Mouse (Mus musculus): Measurements from ENCODE around the gene Brd7.

Brd7 gene

DNA sequence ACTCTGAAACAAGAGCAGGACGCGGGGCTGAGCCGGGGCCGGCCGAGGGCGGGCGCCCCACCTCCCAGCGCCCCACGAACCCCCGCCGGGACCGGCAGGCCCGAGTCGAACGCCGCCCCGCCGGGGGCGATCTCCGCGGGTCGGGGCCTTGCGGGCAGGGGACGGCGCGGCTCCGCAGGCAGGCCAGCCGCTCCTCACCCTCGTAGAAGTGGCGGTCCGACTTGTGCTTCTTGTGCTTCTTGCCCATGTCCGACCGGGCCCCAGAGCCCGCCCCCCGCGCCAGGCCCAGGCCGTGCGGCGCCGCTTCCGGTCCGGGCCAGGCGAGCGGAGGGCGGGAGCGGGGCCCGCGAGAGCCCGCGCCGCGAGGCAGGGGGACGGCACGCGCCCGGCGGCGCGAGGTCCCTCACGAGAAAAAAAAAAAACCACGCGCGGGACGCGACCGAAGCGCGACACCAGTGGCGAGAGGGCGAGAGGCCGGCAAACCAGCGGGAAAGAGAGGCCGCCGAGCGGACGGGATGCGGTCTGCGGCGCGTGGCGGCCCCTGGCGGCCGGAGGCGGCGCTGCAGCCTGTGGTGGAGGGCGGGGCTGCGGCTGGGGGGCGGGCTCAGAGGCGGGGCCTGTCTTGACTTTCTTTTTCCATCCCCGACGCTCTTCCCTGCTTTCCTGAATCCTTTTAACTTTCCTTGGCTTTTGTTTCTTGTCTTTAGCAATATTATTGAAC is at the start of gene Brd7:
TSS of gene Brd7 (minus strand) at position 487 of the 721 bp plus-strand sequence.
- DNase-seq (ENCODE audit: low read depth) = peak; percentile 45

DNA sequence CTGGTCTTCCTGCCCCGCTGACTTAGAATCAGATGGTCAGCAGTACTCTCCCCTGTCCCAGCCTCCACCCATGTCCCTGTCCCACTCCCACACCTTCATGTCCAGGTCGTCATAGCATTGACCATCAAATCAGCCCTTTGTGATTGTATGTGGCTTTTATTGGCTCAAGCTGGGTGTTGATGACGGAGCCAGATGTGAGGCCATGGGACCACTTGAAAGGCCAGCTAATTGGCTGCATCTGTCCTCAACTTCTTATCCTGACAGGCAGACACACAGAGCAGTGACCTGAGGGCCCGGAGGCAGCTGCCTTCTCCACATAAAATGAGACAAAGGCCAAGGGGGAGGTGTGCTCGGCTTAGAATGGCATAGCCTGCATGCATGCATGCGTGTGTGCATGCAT is 49.5 kb upstream of the Brd7 start:
- DNase-seq (ENCODE audit: low read depth) = no peak

DNA sequence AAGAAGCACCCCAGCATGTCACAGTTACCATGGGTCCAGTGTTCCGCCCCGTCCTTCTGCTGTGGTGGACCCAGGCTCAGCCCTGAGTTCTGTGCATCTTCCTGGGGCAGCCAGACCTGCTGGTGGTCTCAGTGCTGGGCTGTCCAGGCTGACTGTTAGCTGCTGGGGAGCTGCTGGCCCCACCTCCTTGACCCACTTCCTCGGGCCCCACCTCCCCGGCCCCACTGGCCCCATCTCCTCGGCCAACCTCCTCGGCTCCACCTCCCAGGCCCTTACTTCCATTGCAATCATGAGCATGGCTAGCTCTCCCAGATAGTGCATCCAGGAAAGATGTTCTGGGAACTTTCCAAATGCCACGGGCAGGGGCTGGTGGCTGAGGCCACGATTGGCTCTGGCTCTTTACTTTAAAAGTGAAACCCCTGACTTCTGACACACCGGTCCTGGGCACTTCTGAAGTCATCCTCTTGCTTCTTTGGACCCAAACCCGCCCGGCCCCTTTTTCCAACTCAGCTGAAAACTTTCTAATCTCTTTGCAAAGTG is 47.5 kb upstream of the Brd7 start:
- no peak for DNase-seq (ENCODE audit: low read depth)

DNA sequence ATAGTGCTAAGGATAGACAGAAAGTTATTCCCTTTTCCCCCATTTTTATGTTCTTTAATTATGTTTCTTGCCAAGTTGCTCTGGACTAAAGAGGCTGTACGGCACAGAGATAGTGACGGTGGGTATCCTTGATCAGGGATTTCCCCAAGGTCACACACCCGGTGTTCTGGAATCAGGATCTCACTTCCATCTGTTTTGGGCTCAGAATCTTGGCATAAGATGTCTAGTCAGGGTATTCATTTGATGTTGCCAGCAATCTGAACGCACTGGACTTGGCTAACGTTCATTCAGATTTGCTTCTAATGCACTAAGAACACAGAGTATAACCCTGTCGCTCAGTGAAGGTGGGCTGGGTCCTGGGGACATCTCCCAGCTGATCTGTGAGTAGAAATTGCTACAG is 45.7 kb upstream of the Brd7 start:
- no peak for DNase-seq (ENCODE audit: low read depth)

DNA sequence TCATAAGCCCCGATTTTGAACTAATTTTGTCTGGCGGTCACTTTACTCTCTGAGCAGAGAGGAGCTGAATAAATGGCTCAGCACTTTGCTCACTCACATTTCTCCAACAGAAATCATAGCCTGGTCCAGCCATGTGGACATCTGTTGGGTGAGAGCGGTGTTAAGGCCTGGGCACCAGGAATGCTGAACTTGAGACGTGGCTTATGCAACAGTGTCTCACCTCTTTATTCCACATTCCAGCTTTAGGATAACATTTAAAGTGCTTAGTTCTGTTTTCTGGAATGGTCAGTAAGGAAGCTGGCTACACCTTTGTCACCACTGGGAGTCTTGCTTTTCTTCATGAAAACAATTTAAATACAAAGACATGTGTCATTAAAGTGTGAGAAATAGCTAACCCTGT is 36.1 kb upstream of the Brd7 start:
- DNase-seq (ENCODE audit: low read depth) = no peak

DNA sequence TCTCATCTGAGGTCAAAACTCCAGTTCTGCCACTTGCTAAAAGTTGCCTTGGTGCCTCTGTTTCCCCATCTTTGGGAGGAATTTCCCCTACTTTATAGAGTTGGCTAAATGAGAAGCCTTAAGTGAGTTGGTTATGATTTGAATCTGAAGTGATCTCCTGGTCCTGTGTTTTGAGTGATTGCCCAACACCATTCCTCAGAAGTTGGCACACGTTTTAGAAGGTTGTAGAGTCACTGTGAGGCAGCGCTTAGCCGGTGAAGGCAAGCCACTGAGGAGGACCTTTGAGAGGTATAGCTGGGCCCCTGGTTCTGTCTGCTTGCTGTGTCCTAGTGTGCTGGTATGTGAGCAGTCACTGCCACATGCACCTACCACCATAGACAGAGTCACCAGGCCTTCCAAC is 31.3 kb upstream of the Brd7 start:
- no peak for DNase-seq (ENCODE audit: low read depth)

DNA sequence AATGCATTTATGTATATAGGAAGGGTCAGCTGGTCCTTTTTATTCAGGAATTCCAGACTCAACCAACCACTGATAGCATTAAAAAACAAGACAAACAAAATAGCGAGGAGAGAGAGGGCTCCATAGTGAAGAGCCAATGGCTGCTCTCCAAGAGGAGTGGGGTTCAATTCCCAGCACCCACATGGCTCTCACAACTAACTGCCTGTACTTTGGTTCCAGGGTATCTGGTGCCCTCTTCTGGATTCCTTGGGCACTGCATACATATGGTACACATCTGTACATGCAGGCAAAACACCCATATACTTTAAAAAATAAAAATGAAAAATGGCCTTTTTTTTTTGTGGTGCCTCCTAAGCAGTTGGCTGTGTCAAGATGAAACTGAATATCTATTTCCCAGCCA is 28.8 kb upstream of the Brd7 start:
- DNase-seq (ENCODE audit: low read depth) = peak; percentile 39

DNA sequence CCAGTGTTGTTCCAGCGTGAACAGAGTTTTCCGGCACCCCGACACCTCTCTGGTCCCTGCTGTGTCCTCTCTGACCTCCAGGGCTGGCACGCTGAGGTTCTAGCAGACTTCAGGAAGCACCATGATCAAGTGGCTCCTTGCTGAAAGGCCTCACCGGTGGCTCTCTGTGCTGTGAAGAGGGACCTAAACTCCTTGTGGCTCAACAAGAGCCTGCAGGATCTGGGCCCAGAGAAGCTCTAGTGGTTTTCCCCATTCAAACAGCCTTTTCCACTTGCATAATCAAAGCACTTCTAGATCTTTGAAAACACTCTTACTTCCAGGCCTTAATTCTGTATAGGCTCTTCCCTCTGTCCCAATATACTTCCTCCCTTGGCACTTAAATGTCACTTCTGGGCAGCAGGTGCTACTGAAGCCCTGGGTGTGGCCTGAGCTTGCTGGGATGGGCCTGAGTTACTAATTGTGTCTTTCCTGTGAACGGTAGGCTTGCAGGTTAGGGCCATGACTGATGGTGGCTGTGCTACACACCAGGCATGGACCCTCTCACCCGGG is 26.8 kb upstream of the Brd7 start:
- DNase-seq (ENCODE audit: low read depth) = no peak

DNA sequence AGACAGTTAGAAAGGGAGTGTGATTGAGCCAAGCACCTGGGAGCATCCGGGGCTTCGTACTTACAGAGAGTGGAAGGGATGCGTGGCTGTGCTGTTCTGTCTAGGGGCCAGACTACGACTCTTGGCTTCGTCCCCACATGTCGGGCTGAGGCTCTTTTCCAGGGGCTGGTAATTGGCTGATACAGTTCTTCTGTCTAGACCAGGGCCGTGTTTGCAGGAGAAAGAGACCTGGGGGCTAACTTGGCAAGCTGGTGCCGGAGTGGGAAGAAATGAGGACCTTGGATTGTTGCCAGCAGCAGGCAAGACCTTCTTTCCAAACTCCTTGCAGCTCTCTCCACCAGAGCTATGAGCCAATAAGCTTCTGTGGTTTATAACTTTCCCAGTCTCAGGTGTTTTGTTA is 25.9 kb upstream of the Brd7 start:
- DNase-seq (ENCODE audit: low read depth) = no peak

DNA sequence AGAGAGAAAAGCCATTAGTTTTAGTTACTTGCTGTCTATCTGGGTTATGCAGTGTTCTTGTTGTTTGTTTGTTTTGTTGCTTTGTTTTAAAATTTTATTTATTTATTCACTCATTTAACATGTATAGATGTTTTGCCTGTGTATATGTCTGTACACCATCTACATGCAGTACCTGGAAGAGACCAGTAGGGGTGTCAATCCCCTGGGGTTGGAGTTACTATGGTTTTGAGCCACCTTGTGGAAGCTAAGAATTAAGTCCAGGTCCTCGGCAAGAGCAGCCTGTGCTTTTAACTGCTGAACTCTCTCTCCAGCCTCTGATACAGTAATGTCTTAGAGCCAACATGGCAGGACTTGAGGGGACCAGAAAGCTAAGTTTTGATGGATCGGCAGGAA is 21.2 kb upstream of the Brd7 start:
- peak; percentile 19 for DNase-seq (ENCODE audit: low read depth)

DNA sequence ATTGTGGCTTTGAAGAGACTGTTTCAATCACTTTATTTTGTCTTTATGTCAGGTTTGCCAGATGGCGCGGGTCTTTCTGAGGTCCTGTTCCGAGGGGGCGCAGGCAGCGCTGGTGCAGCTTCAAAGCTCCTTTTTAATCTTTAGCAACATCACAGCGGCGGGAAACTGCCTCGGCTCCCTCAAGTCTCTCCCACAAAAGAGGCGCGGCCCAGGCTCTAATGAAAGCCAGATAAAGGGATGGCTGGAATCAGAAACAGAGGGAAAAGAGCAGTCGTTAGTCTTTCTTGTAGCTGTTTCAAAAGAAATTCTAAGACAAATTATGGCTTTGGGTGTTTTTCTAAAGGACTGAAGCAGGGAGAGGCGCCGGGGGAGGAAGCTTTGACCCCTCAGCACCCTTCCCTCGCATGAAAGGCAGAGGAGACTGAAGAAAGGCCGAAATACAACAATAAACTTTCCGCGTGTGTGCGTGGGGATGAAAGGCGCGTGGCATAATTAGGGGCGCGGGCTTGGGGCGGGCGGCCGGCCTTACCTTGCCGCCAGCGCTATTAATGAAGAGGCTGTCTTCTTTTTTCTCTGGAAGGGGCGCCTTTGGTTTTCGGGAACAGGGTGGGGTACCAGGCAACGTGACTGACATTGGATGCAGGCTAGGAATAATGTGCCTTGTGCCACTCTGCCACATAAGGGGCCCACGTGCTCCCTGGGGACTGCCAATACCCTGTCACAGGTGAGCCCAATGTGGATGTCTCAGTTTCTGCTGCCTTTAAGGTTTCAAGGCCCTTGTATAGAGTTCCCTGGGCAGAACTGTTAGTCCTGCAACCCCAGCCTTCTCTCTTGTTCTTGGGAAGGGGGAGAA is 20.5 kb upstream of the Brd7 start:
- no peak for DNase-seq (ENCODE audit: low read depth)

DNA sequence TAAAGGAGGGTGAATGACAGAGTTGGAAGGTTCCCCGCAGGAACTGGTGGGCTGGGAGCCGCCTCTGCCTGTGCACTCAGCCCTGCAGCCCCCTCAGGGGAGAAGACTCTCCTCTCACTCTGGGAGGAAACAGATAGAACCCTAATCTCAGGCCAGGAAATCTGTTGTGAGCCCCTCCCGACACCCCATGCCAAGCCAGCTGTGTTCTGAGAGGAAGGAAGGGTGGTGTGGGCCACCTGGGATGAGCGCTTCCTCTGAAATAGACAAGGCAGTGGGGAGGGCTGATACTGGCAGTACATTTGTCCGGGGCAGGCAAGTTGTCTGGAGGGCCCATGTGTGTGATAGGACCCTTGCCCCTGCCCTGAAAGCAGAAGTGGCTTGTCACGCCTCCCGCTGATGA is 18.5 kb upstream of the Brd7 start:
- peak; percentile 31 for DNase-seq (ENCODE audit: low read depth)

DNA sequence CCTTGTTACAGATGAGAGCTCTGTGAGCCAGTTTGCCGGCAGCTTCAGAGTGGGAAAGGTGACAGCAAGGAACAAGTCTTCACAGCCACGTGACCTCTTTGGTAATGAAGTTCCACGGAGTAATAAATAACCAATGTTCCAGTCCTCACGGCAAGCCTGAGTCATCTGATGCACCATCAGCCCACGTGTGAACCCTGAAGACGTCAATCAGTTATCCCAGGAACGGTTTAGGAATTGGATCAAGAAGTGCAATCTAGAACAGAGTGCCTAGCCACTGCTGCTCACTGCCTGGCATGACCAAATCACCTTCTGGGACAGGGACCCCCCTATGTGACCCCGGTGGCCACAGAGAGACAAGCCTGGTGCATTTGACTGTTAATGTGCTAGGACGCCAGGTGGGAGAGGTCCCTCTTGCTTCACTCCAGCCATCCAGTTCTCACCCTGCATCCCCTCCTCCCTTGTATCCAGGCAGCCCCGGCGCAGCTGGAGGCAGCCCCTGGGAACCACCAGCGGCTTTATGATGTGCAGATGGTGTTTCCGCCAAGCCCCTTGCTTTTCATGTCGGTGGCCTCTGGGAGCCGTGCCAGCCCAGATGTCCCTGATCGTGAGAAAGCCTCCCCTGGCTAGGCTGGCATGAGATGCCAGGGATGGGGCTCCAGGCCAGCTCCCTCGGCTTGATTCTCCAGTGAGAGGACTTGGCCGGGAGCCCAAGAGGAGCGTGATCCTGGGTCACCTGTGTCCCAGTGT is 15.0 kb upstream of the Brd7 start:
- no peak for DNase-seq (ENCODE audit: low read depth)

DNA sequence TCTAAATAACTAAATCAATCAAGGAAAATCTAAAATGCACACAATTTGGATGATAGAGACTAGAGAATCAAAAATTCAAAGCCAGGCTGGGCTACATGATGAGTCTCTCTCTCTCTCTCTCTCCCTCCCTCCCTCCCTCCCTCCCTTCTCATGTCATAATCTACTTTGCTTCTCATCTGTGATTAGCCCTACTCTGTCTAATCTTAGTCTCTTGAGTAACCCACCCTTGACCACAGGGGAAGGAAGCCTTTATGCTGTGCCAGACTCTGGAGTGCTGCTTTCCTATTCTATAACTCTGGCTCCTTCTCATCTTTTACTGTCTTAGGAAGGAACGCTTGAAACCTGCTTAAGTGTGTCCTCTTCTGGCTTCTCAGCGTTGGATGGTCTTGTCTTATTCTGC is 9.5 kb upstream of the Brd7 start:
- DNase-seq (ENCODE audit: low read depth) = no peak

DNA sequence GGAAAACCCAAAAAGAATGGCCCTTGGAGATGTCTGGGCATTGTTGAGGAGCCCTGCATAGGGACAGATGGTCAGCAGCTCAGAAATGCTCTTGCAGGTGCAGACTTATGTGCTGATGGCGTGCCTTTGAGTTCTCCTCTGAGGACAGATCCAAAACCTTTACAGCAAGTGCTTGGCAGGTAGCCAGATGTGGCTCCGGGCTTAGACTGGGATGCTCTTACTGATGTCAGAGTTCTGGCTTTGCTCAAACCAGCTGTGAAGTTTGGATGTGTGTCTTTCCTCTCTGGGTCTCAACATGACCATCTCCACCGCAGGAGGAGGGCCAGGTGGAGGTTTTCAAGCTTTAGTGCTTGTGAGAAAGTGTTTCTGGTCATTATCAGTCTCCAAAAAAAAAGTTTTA is 7.8 kb upstream of the Brd7 start:
- no peak for DNase-seq (ENCODE audit: low read depth)

DNA sequence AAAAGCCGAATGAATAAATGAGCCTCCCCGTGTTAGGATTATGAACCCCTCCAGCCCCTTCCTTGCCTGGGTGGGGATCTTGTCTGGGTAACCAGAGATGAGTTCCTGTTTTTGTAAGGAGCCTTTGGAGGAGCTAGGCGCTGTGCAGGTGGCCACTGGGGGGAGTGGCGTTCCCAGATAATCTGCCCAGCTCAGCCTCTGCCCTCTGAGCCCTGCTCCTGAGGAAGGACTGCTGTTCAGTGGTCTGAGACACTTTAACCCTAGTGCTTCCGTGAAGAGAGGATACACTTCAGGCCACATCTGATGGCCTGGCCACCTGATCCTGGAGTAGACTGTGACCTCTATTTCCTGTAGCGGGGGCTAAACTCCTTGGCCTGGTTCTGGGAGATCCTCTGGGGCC is 7.2 kb upstream of the Brd7 start:
- DNase-seq (ENCODE audit: low read depth) = no peak

DNA sequence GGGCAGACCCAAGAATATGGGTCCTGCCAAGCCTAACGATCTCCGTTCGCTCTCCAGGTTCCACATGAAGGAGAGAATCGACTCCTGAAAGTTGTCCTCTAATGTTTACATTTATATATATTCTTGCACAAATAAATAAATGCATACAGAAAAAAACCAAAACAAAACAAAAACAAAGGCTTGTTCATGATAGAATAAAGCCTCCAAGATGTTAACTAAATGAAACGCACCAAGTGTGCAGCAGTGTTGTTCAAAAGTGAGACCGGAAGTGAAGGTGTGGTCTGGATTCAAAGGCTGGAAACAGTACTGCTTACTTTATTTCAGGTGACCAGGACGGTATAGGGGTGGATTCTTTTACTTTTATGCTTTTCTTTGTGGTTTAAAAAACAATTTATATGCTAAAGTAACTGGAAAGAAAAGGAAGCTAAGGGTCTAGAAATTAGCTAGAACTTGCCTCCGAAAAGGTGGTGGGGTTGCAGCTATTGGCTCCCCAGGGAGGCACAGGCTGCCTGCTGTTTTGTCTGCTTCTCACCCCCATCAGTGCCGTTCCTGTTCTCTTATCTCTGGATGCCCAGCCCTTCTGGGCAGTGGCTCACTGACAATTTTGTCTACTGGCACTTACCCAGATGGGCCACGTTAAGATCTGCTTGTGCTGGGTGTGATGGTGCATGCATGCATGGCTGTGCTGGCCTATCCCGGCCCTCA is 604 bp upstream of the Brd7 start:
- DNase-seq (ENCODE audit: low read depth) = peak; percentile 29

DNA sequence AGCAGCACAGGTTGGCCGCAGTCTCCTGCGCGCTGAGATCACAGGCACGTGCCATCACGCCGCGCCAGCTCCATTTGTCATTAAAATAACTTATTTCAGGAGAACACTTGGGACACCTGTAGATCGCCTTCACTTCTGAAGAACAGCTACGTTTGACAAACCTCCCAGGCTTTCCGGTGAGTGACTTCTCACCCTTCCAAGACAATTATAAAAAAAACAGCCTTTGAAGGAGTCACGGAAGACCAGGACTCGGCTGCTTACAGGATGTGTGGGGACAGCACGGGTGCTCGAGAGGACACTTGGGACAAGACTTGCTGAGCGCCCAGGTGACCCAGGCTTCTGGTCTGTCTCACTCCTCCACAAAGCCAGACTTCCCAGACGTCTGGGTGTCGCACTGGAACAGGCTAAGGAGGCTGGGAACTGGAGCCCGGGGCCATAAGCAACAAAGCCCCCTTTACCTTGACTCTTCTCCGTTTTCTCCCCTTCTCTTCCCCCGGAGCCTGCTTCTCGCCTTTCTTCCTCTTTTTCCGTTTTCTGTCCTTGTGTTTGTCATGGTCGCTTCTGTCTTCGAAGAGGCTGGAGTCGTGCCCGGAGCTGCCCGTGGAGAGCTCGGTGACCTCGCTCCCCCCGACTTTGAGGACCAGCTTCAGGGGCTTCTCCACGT is 818 bp downstream of the Brd7 start:
- DNase-seq (ENCODE audit: low read depth) = peak; percentile 18

DNA sequence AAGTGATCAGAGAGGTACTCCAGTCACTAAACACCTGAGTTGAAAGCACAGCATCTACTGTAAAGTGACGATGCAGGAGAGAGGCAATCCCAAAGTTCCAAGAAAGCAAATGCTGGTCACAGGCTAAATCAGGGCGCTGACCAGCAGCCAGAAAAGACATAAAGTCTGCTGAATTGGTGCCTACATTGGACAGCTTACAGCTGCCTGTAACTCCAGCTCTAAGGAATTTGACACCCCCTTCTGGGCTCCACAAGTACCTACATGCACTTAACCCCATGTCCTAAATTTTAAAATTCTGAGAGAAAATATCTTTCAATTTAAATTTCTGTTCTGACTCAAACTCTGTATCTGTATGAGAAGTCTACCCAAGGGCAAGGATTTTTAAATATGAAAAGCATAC is 2.0 kb downstream of the Brd7 start:
- DNase-seq (ENCODE audit: low read depth) = no peak

DNA sequence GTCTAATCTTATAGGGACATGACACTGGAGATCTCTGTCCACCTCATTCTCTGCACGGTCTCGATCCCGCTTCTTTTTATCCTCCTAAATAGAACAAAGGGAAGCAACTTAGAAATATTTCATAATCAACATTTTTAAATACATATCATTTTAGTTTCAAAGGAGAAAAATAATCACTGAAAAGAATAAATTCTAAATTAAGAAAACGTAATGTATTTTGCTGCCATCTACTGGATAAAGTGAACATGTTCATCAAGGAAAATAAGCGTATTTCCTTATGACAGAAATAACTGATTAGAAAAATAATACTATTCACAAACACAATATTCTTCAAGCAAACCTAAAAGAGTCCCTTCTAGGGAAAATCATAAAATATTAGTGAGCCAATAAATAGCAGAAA is 4.0 kb downstream of the Brd7 start:
- no peak for DNase-seq (ENCODE audit: low read depth)

Measured in c-Kit-positive CD71-negative TER-119-negative erythroid progenitor cells, embryonic 14.5 days (primary cell).